Mouse (Mus musculus): ENCODE measurements around the gene Rassf1. TPM values are rescaled to one million over a fixed set of nuclear protein-coding genes. Genes with fewer than 3 reads are reported as not detected.

Gene Rassf1
- total RNA-seq, 2 experiments from 2014 or later, result 16.1 to 16.3 TPM

GRCm38 (mm10) chr9:107599433-107599832, 48.1 kb downstream of the Rassf1 start:
- DNase-seq (ENCODE audit: extremely low spot score in 1 of 2, low spot score in 1 of 2), result no peak

- DNase-seq (ENCODE audit: extremely low spot score in 1 of 2, low spot score in 1 of 2), result no peak
Observed at GRCm38 (mm10) chr9:107599842-107600241, 48.5 kb downstream of the Rassf1 start.

GRCm38 (mm10) chr9:107600745-107601144, 49.4 kb downstream of the Rassf1 start:
- no peak for DNase-seq (ENCODE audit: extremely low spot score in 1 of 2, low spot score in 1 of 2)

- DNase-seq (ENCODE audit: extremely low spot score in 1 of 2, low spot score in 1 of 2), result no peak
Observed at GRCm38 (mm10) chr9:107601275-107601674, 49.9 kb downstream of the Rassf1 start.

GRCm38 (mm10) chr9:107602068-107602648, 50.8 kb downstream of the Rassf1 start:
- DNase-seq (ENCODE audit: extremely low spot score in 1 of 2, low spot score in 1 of 2), result peak; percentile 96 to 100

GRCm38 (mm10) chr9:107603251-107603650, 51.9 kb downstream of the Rassf1 start:
- DNase-seq (ENCODE audit: extremely low spot score in 1 of 2, low spot score in 1 of 2), result no peak

- no peak for DNase-seq (ENCODE audit: extremely low spot score in 1 of 2, low spot score in 1 of 2)
Observed at GRCm38 (mm10) chr9:107605041-107605661, 53.8 kb downstream of the Rassf1 start.

- DNase-seq (ENCODE audit: extremely low spot score in 1 of 2, low spot score in 1 of 2), result no peak
Observed at GRCm38 (mm10) chr9:107606591-107606990, 55.2 kb downstream of the Rassf1 start.

GRCm38 (mm10) chr9:107607036-107607435, 55.7 kb downstream of the Rassf1 start:
- DNase-seq (ENCODE audit: extremely low spot score in 1 of 2, low spot score in 1 of 2), result no peak

- DNase-seq (ENCODE audit: extremely low spot score in 1 of 2, low spot score in 1 of 2), result no peak
Observed at GRCm38 (mm10) chr9:107607653-107608245, 56.4 kb downstream of the Rassf1 start.

GRCm38 (mm10) chr9:107608741-107609432, 57.5 kb downstream of the Rassf1 start, which contains the start of gene Sema3b:
TSS of gene Sema3b (minus strand) at chr9:107609229.
- DNase-seq (ENCODE audit: extremely low spot score in 1 of 2, low spot score in 1 of 2), result no peak

- DNase-seq (ENCODE audit: extremely low spot score in 1 of 2, low spot score in 1 of 2), result no peak
Observed at GRCm38 (mm10) chr9:107609433-107609830, 58.1 kb downstream of the Rassf1 start.

- DNase-seq (ENCODE audit: extremely low spot score in 1 of 2, low spot score in 1 of 2), result peak in 1 of 2 experiments; percentile 34
Observed at GRCm38 (mm10) chr9:107611456-107612190, 60.3 kb downstream of the Rassf1 start.

Other genes with a start within 250 kb of the Rassf1 start
- 10 to 100 TPM; 16.5 to 18.2 TPM for gene Hemk1, start 213.2 kb upstream of the Rassf1 start, total RNA-seq (2021)
- 1 to 10 TPM; 2.1 to 2.3 TPM for gene 6430571L13Rik, start 211.0 kb upstream of the Rassf1 start, total RNA-seq (2021)
- 10 to 100 TPM; 16.8 to 21.2 TPM for gene Cacna2d2, start 151.9 kb upstream of the Rassf1 start, total RNA-seq (2021)
- 10 to 100 TPM; 38.1 to 41.0 TPM for gene Tmem115, start 17.6 kb upstream of the Rassf1 start, total RNA-seq (2021)
- gene Cyb561d2, start 9.4 kb upstream of the Rassf1 start, total RNA-seq (2021), result 10 to 100 TPM; 16.4 to 18.5 TPM
- gene Nprl2, start 9.3 kb upstream of the Rassf1 start, total RNA-seq (2021), result 10 to 100 TPM; 42.4 to 44.9 TPM
- gene Zmynd10, start 4.3 kb upstream of the Rassf1 start, total RNA-seq (2021), result 1 to 10 TPM; 4.7 to 5.2 TPM
- 10 to 100 TPM; 71.1 to 76.0 TPM for gene Tusc2, start 11.7 kb downstream of the Rassf1 start, total RNA-seq (2021)
- gene Hyal2, start 16.4 kb downstream of the Rassf1 start, total RNA-seq (2021), result 10 to 100 TPM; 13.2 to 17.8 TPM
- gene Hyal1, start 25.4 kb downstream of the Rassf1 start, total RNA-seq (2021), result 1 to 10 TPM; 6.4 to 8.0 TPM
- 10 to 100 TPM; 11.3 to 13.3 TPM for gene Naa80, start 27.3 kb downstream of the Rassf1 start, total RNA-seq (2021)
- gene Hyal3, start 29.3 kb downstream of the Rassf1 start, total RNA-seq (2021), result 1 to 10 TPM; 1.4 to 1.9 TPM
- 10 to 100 TPM; 11.8 to 16.8 TPM for gene Ifrd2, start 36.1 kb downstream of the Rassf1 start, total RNA-seq (2021)
- gene Sema3b, start 57.7 kb downstream of the Rassf1 start, total RNA-seq (2021), result 1 to 10 TPM; 2.2 to 2.7 TPM
- 100 to 1,000 TPM; 208 to 223 TPM for gene Gnai2, start 83.8 kb downstream of the Rassf1 start, total RNA-seq (2021)
- 10 to 100 TPM; 57.8 to 66.2 TPM for gene Slc38a3, start 118.0 kb downstream of the Rassf1 start, total RNA-seq (2021)
- not detected for gene Gnat1, start 128.2 kb downstream of the Rassf1 start, total RNA-seq (2021)
- gene Sema3f, start 158.9 kb downstream of the Rassf1 start, total RNA-seq (2021), result 1 to 10 TPM; 2.9 to 4.2 TPM
- gene Rbm5, start 219.4 kb downstream of the Rassf1 start, total RNA-seq (2021), result 100 to 1,000 TPM; 117 to 159 TPM